ENCODE assay signal across 23 mouse cellular contexts in genomic region chrX:168403512-168403911, GRCm38 (mm10).
A peak's percentile ranks its signal among the peaks of the same experiment; 100 is the strongest.
DNase-seq lines count a peak whose midpoint lies in the region; ATAC-seq and TF ChIP-seq lines count a peak whose summit lies in the region.
"Had no signal": no experiment of that assay in that cellular context is flagged by ENCODE, and none has a peak within 500 bp of the region (broad histone marks: within the 10 kb centered on the region; RNA-seq: fewer than 3 reads in every experiment).

No protein-coding gene starts in this region.

- H3K4me3 ChIP-seq in CH12.LX (replicated peaks in 1 of 3; ENCODE audit: low read depth in 2 of 3, low read length in 2 of 3, poor library complexity in 1 of 3): no peak overlapping the region
- no peak overlapping the region for H3K4me3 ChIP-seq in ES-E14 (ENCODE audit: insufficient read depth in 1 of 2, low read depth in 1 of 2, low read length in 2 of 2, poor library complexity in 1 of 2, severe bottlenecking in 1 of 2)
- H3K4me3 ChIP-seq in MEL (ENCODE audit: control insufficient read depth in 1 of 2, insufficient read depth in 1 of 2, low read depth in 2 of 2, low read length in 2 of 2): no peak overlapping the region
- H3K4me3 ChIP-seq in forebrain, embryonic 13.5 days: no peak overlapping the region

- H3K27me3 ChIP-seq in CH12.LX (replicated peaks) (no peaks in the 10 kb centered on the region), MEL (ENCODE audit: control insufficient read depth in 1 of 2, insufficient read depth in 2 of 2, low read length in 2 of 2) (no peaks in the 10 kb centered on the region)
- no peaks in the 10 kb centered on the region for H3K27me3 ChIP-seq in forebrain, embryonic 13.5 days

- no peak for TF ChIP-seq RAD21 in CH12.LX (IDR thresholded peaks at IDR 0.05; ENCODE audit: low read depth, low read length)
- no peak for TF ChIP-seq RAD21 in MEL (IDR thresholded peaks at IDR 0.05; ENCODE audit: low read depth, low read length)

- H3K36me3 ChIP-seq in CH12.LX (replicated peaks in 1 of 2; ENCODE audit: control insufficient read depth in 1 of 2, insufficient read depth in 1 of 2, low read length in 1 of 2): no peaks in the 10 kb centered on the region
- H3K36me3 ChIP-seq in ES-E14 (ENCODE audit: control insufficient read depth, insufficient read depth, low read length, poor library complexity, severe bottlenecking): no peaks in the 10 kb centered on the region
- H3K36me3 ChIP-seq in MEL (ENCODE audit: control insufficient read depth in 1 of 2, insufficient read depth in 2 of 2, low read length in 2 of 2): no peaks in the 10 kb centered on the region
- H3K36me3 ChIP-seq in forebrain, embryonic 13.5 days (ENCODE audit: poor library complexity, severe bottlenecking): no peaks in the 10 kb centered on the region
- H3K36me3 ChIP-seq: G1E had no signal

- no peaks in the 10 kb centered on the region for H3K79me2 ChIP-seq in CH12.LX (replicated peaks; ENCODE audit: control insufficient read depth, extremely low read depth, insufficient read depth, poor library complexity, severe bottlenecking)
- no peaks in the 10 kb centered on the region for H3K79me2 ChIP-seq in MEL (ENCODE audit: control insufficient read depth, insufficient read depth, low read length, poor library complexity)

- no peaks in the 10 kb centered on the region for H3K4me1 ChIP-seq in CH12.LX (ENCODE audit: control insufficient read depth in 1 of 2, insufficient read depth in 2 of 2)
- no peaks in the 10 kb centered on the region for H3K4me1 ChIP-seq in ES-E14 (ENCODE audit: control insufficient read depth in 2 of 2, insufficient read depth in 2 of 2, low read length in 2 of 2, poor library complexity in 1 of 2)
- H3K4me1 ChIP-seq in MEL (ENCODE audit: control insufficient read depth in 1 of 2, insufficient read depth in 2 of 2, low read length in 2 of 2): no peaks in the 10 kb centered on the region
- no peaks in the 10 kb centered on the region for H3K4me1 ChIP-seq in forebrain, embryonic 13.5 days

- in situ Hi-C loops in CH12.LX (cut with MboI; ENCODE audit: low pct_ligation_motif_present, low pct_unique_long_range_greater_than_20kb, low sequenced_read_pairs) (no loop called here), ES-E14 (cut with MboI; ENCODE audit: low sequenced_read_pairs in 2 of 2, unreplicated experiment in 2 of 2) (no loop called here)

- H3K9me3 ChIP-seq in CH12.LX (replicated peaks; ENCODE audit: low read length) (no peaks in the 10 kb centered on the region), ES-E14 (ENCODE audit: control insufficient read depth, insufficient read depth, low read depth, low read length) (no peaks in the 10 kb centered on the region), MEL (replicated peaks; ENCODE audit: insufficient read depth, low read length) (no peaks in the 10 kb centered on the region)
- H3K9me3 ChIP-seq in forebrain, embryonic 13.5 days (replicated peaks): no peaks in the 10 kb centered on the region
- H3K9me3 ChIP-seq: G1E had no signal

- 88% methylated on average over 2 of the region's 2 CpGs for WGBS in forebrain, embryonic 13.5 days

- ATAC-seq in forebrain, embryonic 13.5 days: no peak
- ATAC-seq: activated CD4-positive, CD25-positive, alpha-beta regulatory T cell, adult 4 months; CD4-positive, CD25-positive, alpha-beta regulatory T cell, adult 4 months; Patski had no signal

- H3K4me2 ChIP-seq in CH12.LX (ENCODE audit: insufficient read depth, low read depth, poor library complexity, severe bottlenecking): no peak overlapping the region
- H3K4me2 ChIP-seq in forebrain, embryonic 13.5 days: no peak overlapping the region

- DNase-seq in CH12.LX (ENCODE audit: extremely low read depth): no peak
- no peak for DNase-seq in ES-E14 (ENCODE audit: low read depth, low spot score)
- no peak for DNase-seq in MEL (ENCODE audit: low read depth, low spot score)
- DNase-seq in testis, postnatal 14 days (ENCODE audit: low spot score): no peak
- DNase-seq in kidney, postnatal 25 days: no peak
- DNase-seq: adrenal gland, adult 2 months; adrenal gland, adult 8-10 months; adrenal gland, postnatal 10 days; adrenal gland, postnatal 14 days; adrenal gland, postnatal 25 days; adrenal gland, postnatal 36 days; B cell, adult 2 months; cerebellum, adult 11 months; cerebellum, adult 11-12 months; cerebellum, adult 18-20 months; cerebellum, adult 2 months; cerebellum, adult 8-10 months; cerebellum, adult 9-10 months had no signal

- TF ChIP-seq POLR2A in CH12.LX (IDR thresholded peaks at IDR 0.05; ENCODE audit: low read depth, low read length): no peak
- no peak for TF ChIP-seq POLR2A in MEL (IDR thresholded peaks at IDR 0.05; ENCODE audit: control insufficient read depth in 1 of 2, insufficient read depth in 1 of 2, low read depth in 1 of 2, low read length in 2 of 2, poor library complexity in 1 of 2)

- H3K9ac ChIP-seq in CH12.LX (ENCODE audit: insufficient read depth, low read depth) (no peak overlapping the region), ES-E14 (ENCODE audit: insufficient read depth, low read depth, low read length, poor library complexity, severe bottlenecking) (no peak overlapping the region), MEL (ENCODE audit: control insufficient read depth, low read depth, low read length, poor library complexity, severe bottlenecking) (no peak overlapping the region)
- H3K9ac ChIP-seq in forebrain, embryonic 13.5 days: no peak overlapping the region

- TF ChIP-seq EP300 in CH12.LX (IDR thresholded peaks at IDR 0.05; ENCODE audit: low read length): no peak
- TF ChIP-seq EP300 in MEL (IDR thresholded peaks at IDR 0.05; ENCODE audit: low read depth in 1 of 2, low read length in 2 of 2): no peak

- dilution Hi-C loops in CH12.LX (cut with MboI; ENCODE audit: extremely low pct_ligation_motif_present, extremely low pct_unique_long_range_greater_than_20kb, low sequenced_read_pairs): no loop called here

- TF ChIP-seq CTCF in CH12.LX (conservative IDR thresholded peaks at IDR 0.05 in 1 of 2, IDR thresholded peaks at IDR 0.05 in 1 of 2; ENCODE audit: low read depth in 2 of 2, low read length in 2 of 2): no peak
- TF ChIP-seq CTCF in MEL (IDR thresholded peaks at IDR 0.05 in 2 of 3, conservative IDR thresholded peaks at IDR 0.05 in 1 of 3; ENCODE audit: control insufficient read depth in 1 of 3, insufficient read depth in 1 of 3, low read depth in 2 of 3, low read length in 3 of 3, poor library complexity in 1 of 3, severe bottlenecking in 1 of 3): no peak

- H3K27ac ChIP-seq in CH12.LX (ENCODE audit: insufficient read depth, low read depth) (no peak overlapping the region), ES-E14 (ENCODE audit: insufficient read depth, low read depth, low read length, poor library complexity, severe bottlenecking) (no peak overlapping the region), MEL (ENCODE audit: control insufficient read depth, low read depth, low read length) (no peak overlapping the region)
- no peak overlapping the region for H3K27ac ChIP-seq in forebrain, embryonic 13.5 days

TF ChIP-seq in CH12.LX, 34 proteins besides CTCF, POLR2A, EP300 and RAD21:
- TF ChIP-seq CHD1 (IDR thresholded peaks at IDR 0.05; ENCODE audit: low read depth, low read length) (no peak), MAFK (IDR thresholded peaks at IDR 0.05; ENCODE audit: insufficient replicate concordance, low read length) (peak; percentile 80)

TF ChIP-seq in ES-E14, 5 proteins besides CTCF, POLR2A, EP300 and RAD21:
- no peak for TF ChIP-seq ZNF384 (IDR thresholded peaks at IDR 0.05; ENCODE audit: low read depth, low read length)
- TF ChIP-seq CHD2 (IDR thresholded peaks at IDR 0.05; ENCODE audit: low read depth, low read length): no peak
- no peak for TF ChIP-seq ZC3H11A (IDR thresholded peaks at IDR 0.05; ENCODE audit: borderline replicate concordance, low read depth, low read length)
- TF ChIP-seq HCFC1 (IDR thresholded peaks at IDR 0.05; ENCODE audit: borderline replicate concordance, insufficient read depth, low read length): no peak
- peak; percentile 61 for TF ChIP-seq MAFK (IDR thresholded peaks at IDR 0.05; ENCODE audit: insufficient read depth, low read depth, low read length)
TF ChIP-seq in ES-E14: peak in this region for 1.

TF ChIP-seq in MEL, 35 proteins besides CTCF, POLR2A, EP300 and RAD21:
- TF ChIP-seq SMC3 (IDR thresholded peaks at IDR 0.05; ENCODE audit: low read depth, low read length): no peak
- peak; percentile 42; the same call in 1 of the 2 replicates for TF ChIP-seq MAFK (IDR thresholded peaks at IDR 0.05; ENCODE audit: borderline replicate concordance, low read depth, low read length)
- no peak for TF ChIP-seq E2F4 (IDR thresholded peaks at IDR 0.05; ENCODE audit: borderline replicate concordance, low read depth, low read length)

Comparison
In these comparisons a context has a peak if more than half of its experiments do, and no peak if none do; other contexts are left out.
1. Of the 35 proteins assayed by ChIP-seq in both MEL and CH12.LX: peak only in MEL: none; only in CH12.LX: none; in both: MAFK; in neither: 34.